Mouse (Mus musculus) kidney, embryonic 15.5 days (tissue): ENCODE measurements at regions not wholly inside any gene's neighbourhood (a gene's known extent, or its start where the extent isn't known, plus 50 kb on each side); places are given as distances from the start of the nearest gene placed in this dataset.

Experiments used
- ATAC-seq: fragments of 200-750 bp; cut with Nextera tagmentation; replicated peaks from 2 replicates; pipeline ENCODE4 v1.8.0; 2017; ENCODE audit warnings: moderate TSS enrichment; ENCODE audit not compliant: low FRiP score
- H3K27ac ChIP-seq: fragments of 300-500 bp; sonication (generic); 2 replicates; pipeline ENCODE4 v1.5.1; 2015; ENCODE audit warnings: mild to moderate bottlenecking, inconsistent platforms
- H3K27me3 ChIP-seq: fragments of 300-500 bp; sonication (generic); 2 replicates; pipeline ENCODE4 v1.6.1; 2015; ENCODE audit warnings: inconsistent platforms
- H3K36me3 ChIP-seq: fragments of 300-500 bp; sonication (generic); 2 replicates; pipeline ENCODE4 v1.6.1; 2015; ENCODE audit warnings: inconsistent platforms
- H3K4me1 ChIP-seq: fragments of 300-500 bp; sonication (generic); 2 replicates; pipeline ENCODE4 v1.6.1; 2015; ENCODE audit warnings: inconsistent platforms
- H3K4me2 ChIP-seq: fragments of 300-500 bp; sonication (generic); 2 replicates; pipeline ENCODE4 v1.6.1; 2015; ENCODE audit warnings: moderate library complexity, mild to moderate bottlenecking, inconsistent platforms
- H3K4me3 ChIP-seq: fragments of 300-500 bp; sonication (generic); replicated peaks from 2 replicates; pipeline ENCODE4 v1.5.1; 2015; ENCODE audit warnings: mild to moderate bottlenecking, inconsistent platforms
- H3K9ac ChIP-seq: fragments of 300-500 bp; sonication (generic); 2 replicates; pipeline ENCODE4 v1.6.1; 2015; ENCODE audit warnings: mild to moderate bottlenecking, inconsistent platforms
- H3K9me3 ChIP-seq: fragments of 300-500 bp; sonication (generic); replicated peaks from 2 replicates; pipeline ENCODE4 v1.6.1; 2016; ENCODE audit warnings: inconsistent platforms
- WGBS: fragments of 180-500 bp; shearing (Covaris S2); methylation state at CpG from one replicate; pipeline ENCODE4 v1.1.7; 2015; ENCODE audit warnings: mixed read lengths; 5-methylcytosine and 5-hydroxymethylcytosine counted together

DNA sequence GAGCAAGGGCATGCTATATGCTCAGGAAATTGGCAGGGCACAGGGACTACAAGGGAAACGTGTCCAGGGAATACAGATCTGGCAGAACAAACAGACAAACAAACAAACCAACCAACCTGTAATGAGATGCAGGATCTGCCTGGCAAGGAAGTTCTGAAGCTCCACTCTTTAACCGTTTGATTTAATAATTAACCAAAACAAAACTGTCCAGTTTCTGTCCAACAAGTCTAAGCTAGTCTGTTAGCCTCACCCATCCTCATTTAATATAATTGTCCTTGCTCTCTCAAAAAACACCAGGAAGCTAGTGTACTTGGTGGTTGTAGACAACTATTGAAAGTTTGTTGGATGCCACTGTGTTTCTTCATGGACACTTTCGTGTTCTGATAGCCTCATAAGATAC is 2598.4 kb upstream of the Gm7489 start:
- Histone ChIP-seq H3K9ac (no peak overlapping the region), H3K27me3 (no peaks in the 10 kb centered on the region), H3K4me3 (no peak overlapping the region), H3K36me3 (no peaks in the 10 kb centered on the region), H3K4me2 (no peak overlapping the region), H3K27ac (no peak overlapping the region), H3K9me3 (no peaks in the 10 kb centered on the region), H3K4me1 (no peaks in the 10 kb centered on the region)
- WGBS = 74% methylated on average over 3 of the region's 3 CpGs
- no peak; the same call in 1 of the 2 replicates for ATAC-seq

DNA sequence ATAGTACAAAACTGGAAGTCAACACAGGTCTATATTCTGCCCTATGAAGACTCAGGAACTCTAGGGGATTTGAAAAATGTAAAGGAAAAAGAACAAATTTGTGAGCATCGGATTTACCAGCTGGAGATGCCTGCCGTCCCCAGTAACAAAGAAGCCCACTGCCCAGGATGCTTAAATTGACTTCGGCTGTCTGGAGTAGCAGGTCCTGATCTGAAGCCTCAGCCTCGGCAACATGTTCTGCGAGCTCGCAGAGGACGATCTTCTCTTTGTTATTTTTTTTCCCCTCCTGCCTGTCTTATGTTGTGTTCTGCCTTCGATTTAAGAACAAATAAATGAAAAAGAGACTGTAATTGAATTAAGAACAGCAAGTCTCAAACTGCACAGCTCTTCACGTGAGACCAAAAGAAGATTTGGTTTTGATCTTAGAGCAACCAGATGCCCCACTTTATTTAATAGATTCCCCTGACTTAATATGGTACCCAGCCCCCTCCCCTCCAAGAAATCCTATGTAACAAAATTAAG is 2595.7 kb upstream of the Gm7489 start:
- H3K9me3 ChIP-seq = no peaks in the 10 kb centered on the region
- H3K4me2 ChIP-seq = no peak overlapping the region
- WGBS = 67% methylated on average over 9 of the region's 9 CpGs
- H3K4me1 ChIP-seq = no peaks in the 10 kb centered on the region
- no peak overlapping the region for H3K9ac ChIP-seq
- no peak for ATAC-seq
- H3K27me3 ChIP-seq = no peaks in the 10 kb centered on the region
- H3K27ac ChIP-seq = no peak overlapping the region
- no peak overlapping the region for H3K4me3 ChIP-seq
- no peaks in the 10 kb centered on the region for H3K36me3 ChIP-seq

DNA sequence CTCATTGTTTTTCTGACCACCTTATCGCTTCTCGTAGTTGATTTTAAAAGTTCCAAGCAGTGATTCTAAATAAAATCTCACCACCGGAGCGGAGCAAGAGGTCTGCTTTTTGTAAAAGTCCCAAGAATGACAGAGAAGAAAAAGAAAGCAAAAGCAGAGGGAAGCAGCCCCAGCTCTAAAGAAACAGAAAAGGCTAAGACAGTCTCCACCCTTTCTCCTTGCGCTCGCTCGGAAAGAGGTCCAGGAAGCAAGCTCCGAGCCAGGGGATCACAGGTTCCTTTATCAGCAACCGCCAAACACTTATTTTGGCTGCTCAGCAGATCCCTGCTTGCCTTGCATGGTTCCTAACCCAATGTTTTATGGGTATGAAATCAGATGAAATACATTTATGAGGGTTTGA is 2594.8 kb upstream of the Gm7489 start:
- Histone ChIP-seq H3K9ac (no peak overlapping the region), H3K27ac (no peak overlapping the region), H3K27me3 (no peaks in the 10 kb centered on the region), H3K4me3 (no peak overlapping the region), H3K9me3 (no peaks in the 10 kb centered on the region), H3K36me3 (no peaks in the 10 kb centered on the region), H3K4me1 (no peaks in the 10 kb centered on the region), H3K4me2 (no peak overlapping the region)
- 80% methylated on average over 9 of the region's 9 CpGs for WGBS
- ATAC-seq = no peak

DNA sequence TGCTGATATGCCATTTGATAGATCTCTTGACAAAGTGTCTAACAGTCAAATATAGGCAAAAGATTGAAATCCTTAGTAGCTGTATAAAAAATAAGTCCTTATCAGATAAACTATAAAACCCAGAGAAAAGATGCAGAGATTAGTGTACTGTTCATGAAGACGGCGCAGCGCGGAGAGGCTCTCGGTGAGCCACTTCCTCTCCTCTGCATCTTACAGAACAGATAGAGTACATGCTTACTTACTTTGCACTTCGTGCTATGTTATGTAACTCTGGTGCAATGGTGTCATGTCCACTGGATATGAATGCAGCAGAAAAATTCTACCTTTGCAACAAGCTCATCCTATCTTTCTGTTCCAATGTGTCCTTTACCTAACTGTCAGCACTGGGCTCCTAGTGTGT is 2593.5 kb upstream of the Gm7489 start:
- ATAC-seq = no peak

DNA sequence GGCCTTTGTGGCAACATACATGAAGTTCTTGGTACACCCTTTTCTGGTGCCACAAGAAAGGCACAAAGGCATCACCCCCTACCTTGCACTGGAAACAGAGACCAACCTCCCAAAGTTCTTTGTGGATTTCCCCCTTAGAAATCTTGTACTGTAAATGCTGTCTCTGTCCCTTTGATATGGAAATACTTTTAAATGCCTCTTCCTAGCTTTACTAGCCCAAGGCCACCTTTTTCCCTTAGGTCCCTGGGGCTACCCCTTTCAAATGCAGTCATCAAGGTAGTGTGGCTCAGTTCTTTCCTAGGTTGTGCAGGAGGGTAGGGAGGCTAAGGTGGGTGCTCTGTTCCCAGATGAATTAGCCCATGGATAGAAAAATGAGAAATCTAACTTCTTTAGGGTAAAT is 2587.9 kb upstream of the Gm7489 start:
- no peaks in the 10 kb centered on the region for H3K4me1 ChIP-seq
- H3K27ac ChIP-seq = no peak overlapping the region
- no peaks in the 10 kb centered on the region for H3K27me3 ChIP-seq
- H3K4me2 ChIP-seq = no peak overlapping the region
- no peaks in the 10 kb centered on the region for H3K9me3 ChIP-seq
- no peak for ATAC-seq
- H3K4me3 ChIP-seq = no peak overlapping the region
- H3K9ac ChIP-seq = no peak overlapping the region
- H3K36me3 ChIP-seq = no peaks in the 10 kb centered on the region

More for the DNA sequence above, 2593.5 kb upstream of the Gm7489 start:
- Histone ChIP-seq H3K4me1 (no peaks in the 10 kb centered on the region), H3K27ac (no peak overlapping the region), H3K36me3 (no peaks in the 10 kb centered on the region), H3K9me3 (no peaks in the 10 kb centered on the region), H3K4me2 (no peak overlapping the region), H3K4me3 (no peak overlapping the region), H3K27me3 (no peaks in the 10 kb centered on the region), H3K9ac (no peak overlapping the region)
- WGBS = 94% methylated on average over 6 of the region's 6 CpGs

DNA sequence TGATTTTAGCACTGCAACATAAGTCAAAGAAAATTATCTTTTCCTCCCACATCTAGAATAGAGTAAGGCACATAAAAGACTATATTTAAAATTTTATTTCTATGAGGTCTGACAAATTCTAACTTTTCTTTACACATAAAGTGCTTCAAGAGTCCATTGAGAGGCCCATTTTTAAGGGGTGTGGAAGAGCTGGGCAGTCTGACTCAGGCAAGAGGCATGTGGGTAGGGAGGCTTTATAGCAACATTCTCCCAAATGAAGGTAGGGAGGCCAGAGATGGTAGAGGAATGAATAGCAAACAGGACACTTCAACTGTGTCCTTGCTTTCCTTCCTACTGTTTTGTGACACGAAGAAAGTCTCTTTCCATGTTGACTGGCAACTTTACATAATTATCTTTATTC is 2566.6 kb upstream of the Gm7489 start:
- H3K36me3 ChIP-seq = no peaks in the 10 kb centered on the region
- no peaks in the 10 kb centered on the region for H3K9me3 ChIP-seq
- ATAC-seq = no peak
- no peaks in the 10 kb centered on the region for H3K27me3 ChIP-seq
- no peak overlapping the region for H3K9ac ChIP-seq
- H3K27ac ChIP-seq = no peak overlapping the region
- no peak overlapping the region for H3K4me2 ChIP-seq
- 93% methylated on average over 1 of the region's 1 CpGs for WGBS
- no peak overlapping the region for H3K4me3 ChIP-seq
- H3K4me1 ChIP-seq = no peaks in the 10 kb centered on the region

DNA sequence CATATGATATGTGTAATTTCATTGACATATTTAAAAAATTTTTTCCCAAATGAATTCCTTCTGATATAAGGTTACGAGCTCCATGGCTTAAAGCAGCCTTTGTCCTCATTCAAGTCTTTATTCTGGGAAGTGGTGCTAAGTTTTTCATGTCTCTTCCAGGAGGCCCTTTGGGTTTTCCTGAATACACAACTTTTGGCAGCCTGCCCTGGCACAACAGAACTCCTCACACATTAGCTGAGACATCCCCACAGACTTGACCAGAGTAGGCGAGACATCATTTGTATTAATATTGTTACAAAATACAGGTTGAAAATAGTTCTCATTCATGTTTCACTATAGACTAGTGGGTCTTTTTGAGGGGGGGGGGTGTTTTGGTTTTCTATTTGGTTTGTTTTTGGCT is 2565.9 kb upstream of the Gm7489 start:
- no peaks in the 10 kb centered on the region for H3K27me3 ChIP-seq
- H3K27ac ChIP-seq = no peak overlapping the region
- no peak overlapping the region for H3K9ac ChIP-seq
- no peaks in the 10 kb centered on the region for H3K4me1 ChIP-seq
- no peak for ATAC-seq
- H3K4me3 ChIP-seq = no peak overlapping the region
- no peak overlapping the region for H3K4me2 ChIP-seq
- WGBS = 87% methylated on average over 2 of the region's 2 CpGs
- H3K36me3 ChIP-seq = no peaks in the 10 kb centered on the region
- no peaks in the 10 kb centered on the region for H3K9me3 ChIP-seq

DNA sequence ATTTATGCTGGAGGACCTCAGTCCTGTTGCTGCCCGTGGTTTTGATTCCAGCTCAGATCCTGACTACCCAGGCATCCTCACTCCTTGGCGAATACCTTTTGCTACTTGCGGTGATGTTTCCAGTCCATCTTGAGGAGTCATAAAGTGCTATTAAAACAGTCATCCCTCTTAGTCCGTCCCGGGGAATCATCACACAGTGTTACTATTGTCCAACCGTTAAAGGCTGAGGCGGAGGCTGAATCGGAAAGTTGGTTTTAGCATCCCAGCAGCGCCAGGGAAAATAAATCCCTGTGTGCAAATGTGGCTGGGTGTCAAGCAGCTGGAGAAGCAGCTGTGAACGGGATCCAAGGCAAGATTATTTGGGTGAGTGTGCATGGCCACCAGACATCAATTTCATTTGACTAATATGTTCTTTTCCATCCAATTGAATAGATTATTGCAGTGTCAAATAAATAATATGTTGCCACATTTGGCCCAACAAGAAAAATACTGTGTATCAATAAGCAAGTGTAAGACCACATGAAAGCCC is 2564.3 kb upstream of the Gm7489 start:
- WGBS = 69% methylated on average over 10 of the region's 10 CpGs
- Histone ChIP-seq H3K4me1 (no peaks in the 10 kb centered on the region), H3K9me3 (no peaks in the 10 kb centered on the region), H3K27me3 (no peaks in the 10 kb centered on the region), H3K4me3 (no peak overlapping the region), H3K36me3 (no peaks in the 10 kb centered on the region), H3K9ac (no peak overlapping the region), H3K4me2 (no peak overlapping the region), H3K27ac (no peak overlapping the region)
- ATAC-seq = no peak

DNA sequence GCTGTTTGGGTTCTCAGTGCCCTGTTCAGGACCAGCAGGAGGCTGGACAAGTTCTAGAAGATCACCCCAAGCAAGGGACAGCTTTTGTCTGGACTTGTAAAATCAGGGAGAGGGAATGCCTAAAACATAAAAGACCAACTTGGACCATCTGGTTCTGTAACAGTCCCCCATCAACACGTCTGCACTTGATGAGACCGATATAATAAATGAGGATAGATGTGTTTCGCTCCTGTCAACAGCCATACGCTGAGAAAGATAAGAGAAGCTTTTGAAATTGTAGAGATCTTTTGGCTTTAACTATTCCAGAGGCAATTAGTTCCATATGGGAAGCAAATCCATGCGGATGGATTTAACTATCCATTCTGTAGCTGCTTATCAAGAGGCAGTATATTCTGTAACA is 2561.4 kb upstream of the Gm7489 start:
- Histone ChIP-seq H3K9me3 (no peaks in the 10 kb centered on the region), H3K4me3 (no peak overlapping the region), H3K4me2 (no peak overlapping the region), H3K27me3 (no peaks in the 10 kb centered on the region), H3K4me1 (no peaks in the 10 kb centered on the region), H3K27ac (no peak overlapping the region), H3K36me3 (no peaks in the 10 kb centered on the region), H3K9ac (no peak overlapping the region)
- no peak for ATAC-seq
- 71% methylated on average over 5 of the region's 5 CpGs for WGBS

DNA sequence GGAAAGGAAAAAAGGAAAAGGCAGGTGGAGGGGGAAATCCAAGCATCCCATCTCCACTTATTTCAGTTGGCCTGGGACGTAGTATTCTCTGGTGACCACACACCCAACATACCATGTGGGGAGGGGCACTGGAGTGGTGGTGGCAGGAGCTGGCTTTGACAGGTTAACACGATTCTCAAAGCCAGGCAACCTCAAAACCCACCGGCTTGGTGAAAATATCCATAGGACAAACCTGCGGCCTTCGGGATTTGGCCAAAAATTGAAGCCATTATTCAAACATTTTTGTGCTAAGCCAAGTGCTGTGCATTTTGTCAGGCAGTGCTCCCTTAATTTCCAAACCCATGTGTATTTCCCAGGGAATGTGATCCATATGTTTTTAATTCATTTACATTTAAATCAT is 2560.5 kb upstream of the Gm7489 start:
- Histone ChIP-seq H3K9me3 (no peaks in the 10 kb centered on the region), H3K9ac (no peak overlapping the region), H3K4me3 (no peak overlapping the region), H3K27me3 (no peaks in the 10 kb centered on the region), H3K36me3 (no peaks in the 10 kb centered on the region), H3K4me2 (no peak overlapping the region), H3K27ac (no peak overlapping the region), H3K4me1 (no peaks in the 10 kb centered on the region)
- whole genome bisulfite sequencing = 88% methylated on average over 5 of the region's 5 CpGs
- no peak for ATAC-seq

DNA sequence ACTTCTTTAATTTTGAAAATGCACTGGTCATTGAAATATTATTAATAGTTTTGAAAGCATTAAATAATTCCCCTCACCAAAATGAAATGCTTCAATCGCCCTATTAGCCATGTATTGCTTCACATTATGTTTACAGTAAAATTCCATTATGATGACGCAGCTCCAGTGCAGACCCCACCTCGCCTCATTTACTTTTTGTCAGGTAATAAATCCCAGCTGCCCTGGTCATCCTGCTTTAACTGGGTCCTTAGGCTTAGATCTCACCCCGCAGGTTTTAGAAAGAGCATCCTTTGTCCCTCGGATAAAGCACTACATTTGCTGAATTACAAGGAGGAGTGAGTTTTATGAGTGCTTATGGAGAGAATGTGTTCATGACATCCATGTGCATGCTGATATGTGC is 2557.0 kb upstream of the Gm7489 start:
- 33% methylated on average over 5 of the region's 5 CpGs for WGBS
- H3K27me3 ChIP-seq = no peaks in the 10 kb centered on the region
- H3K9me3 ChIP-seq = no peaks in the 10 kb centered on the region
- H3K36me3 ChIP-seq = no peaks in the 10 kb centered on the region
- no peak overlapping the region for H3K4me3 ChIP-seq
- no peak overlapping the region for H3K4me2 ChIP-seq
- no peak overlapping the region for H3K9ac ChIP-seq
- ATAC-seq = peak; percentile 54; the same call in 1 of the 2 replicates
- H3K4me1 ChIP-seq = no peaks in the 10 kb centered on the region
- no peak overlapping the region for H3K27ac ChIP-seq

DNA sequence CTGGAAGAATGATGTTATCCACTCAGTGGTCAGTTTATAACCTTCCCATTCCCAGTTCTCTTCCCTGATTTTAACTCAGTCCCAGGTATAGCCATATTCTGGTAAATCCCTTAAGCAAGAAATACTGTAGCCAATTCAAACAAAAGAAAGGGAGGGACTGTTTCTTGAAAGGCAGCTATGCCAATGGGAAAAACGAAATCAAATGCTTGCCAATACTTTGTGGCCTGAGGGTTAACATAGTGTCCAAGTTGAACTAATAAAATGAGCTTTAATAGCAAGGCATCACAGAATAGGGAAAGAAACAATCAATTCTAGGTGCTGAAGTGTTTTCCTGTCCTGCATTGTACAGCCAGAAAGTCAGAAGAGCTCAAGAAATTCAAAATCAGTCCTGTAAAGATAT is 2548.3 kb upstream of the Gm7489 start:
- Histone ChIP-seq H3K36me3 (no peaks in the 10 kb centered on the region), H3K27me3 (no peaks in the 10 kb centered on the region), H3K4me3 (no peak overlapping the region), H3K4me2 (no peak overlapping the region), H3K27ac (no peak overlapping the region), H3K9ac (no peak overlapping the region), H3K9me3 (no peaks in the 10 kb centered on the region), H3K4me1 (no peaks in the 10 kb centered on the region)
- WGBS = 61% methylated on average over 1 of the region's 1 CpGs
- no peak for ATAC-seq

DNA sequence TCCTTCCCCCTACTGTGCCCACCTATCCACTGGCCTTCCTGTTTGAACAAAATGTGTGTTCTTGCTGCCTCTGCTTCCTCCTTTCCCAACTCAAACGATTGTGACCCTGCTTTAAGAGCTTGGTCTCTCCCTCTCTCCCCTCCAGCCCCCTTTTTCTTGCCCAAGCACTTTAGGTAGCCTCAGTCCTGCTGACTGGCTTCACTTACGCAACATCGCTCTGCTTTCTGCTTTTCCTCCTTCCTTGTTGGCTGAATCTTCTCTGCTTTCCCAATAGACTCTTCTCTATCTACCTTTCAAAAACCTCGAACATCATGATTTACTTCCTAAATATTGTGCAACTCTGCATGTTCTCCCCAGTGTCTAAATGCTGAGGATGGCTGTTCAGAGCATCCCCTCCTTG is 2538.4 kb upstream of the Gm7489 start:
- H3K4me3 ChIP-seq = no peak overlapping the region
- H3K4me2 ChIP-seq = no peak overlapping the region
- H3K27me3 ChIP-seq = no peaks in the 10 kb centered on the region
- no peak for ATAC-seq
- H3K9me3 ChIP-seq = no peaks in the 10 kb centered on the region
- no peak overlapping the region for H3K27ac ChIP-seq
- no peak overlapping the region for H3K9ac ChIP-seq
- WGBS = 87% methylated on average over 4 of the region's 4 CpGs
- H3K36me3 ChIP-seq = no peaks in the 10 kb centered on the region
- no peaks in the 10 kb centered on the region for H3K4me1 ChIP-seq
